Mouse (Mus musculus): ENCODE measurements around the gene Pald1. TPM values are rescaled to one million over a fixed set of nuclear protein-coding genes. Genes with fewer than 3 reads are reported as not detected.

The Pald1 gene
- total RNA-seq (2021): 10 to 100 TPM; 16.1 to 21.9 TPM

DNA sequence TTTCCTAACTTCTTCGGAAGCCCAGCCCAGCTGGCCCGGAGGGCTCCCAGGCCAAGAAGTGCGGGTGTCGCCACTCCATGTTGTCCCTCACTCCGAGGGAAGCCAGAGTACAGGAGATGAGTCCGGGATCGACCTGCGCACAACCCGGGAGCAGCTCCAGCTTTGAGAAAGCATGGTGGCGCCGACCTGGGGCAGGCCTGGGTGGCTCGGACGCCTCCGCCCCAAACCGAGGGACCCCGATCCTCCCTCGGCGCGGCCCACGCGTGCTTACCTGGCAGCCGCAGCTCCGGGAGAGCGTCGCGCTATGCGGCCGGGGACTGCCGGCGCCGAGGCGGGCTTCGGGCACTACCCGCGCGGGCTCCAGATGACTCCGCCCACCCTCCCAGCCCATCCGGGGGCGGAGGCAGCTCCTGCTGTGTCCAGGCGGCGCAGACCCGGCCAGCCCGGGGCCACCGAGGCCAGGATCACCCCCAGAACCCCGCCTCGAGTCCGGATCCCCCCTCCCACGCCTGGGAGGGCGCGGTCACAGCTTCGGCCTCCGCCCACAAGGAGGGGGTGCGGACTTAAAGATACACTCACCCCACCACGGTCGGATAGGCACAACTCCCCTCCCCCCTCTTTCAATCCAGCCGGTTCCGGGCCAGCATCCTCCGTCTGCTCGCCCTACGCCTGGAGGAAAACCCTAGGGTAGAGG is at the start of gene Pald1:
Pald1 (minus strand) TSS at position 510 of the 694 bp plus-strand sequence.
- intact Hi-C loops (cut with DNase I): loop anchor here (2.0 kb wide), 1 partner anchor 16 kb away; no protein-coding TSS in a partner anchor
- DNase-seq (ENCODE audit: low spot score): peak; percentile 85

- intact Hi-C loops (cut with DNase I): no loop called here
- no peak for DNase-seq (ENCODE audit: low spot score)
Observed at GRCm38 (mm10) chr10:61431375-61431774, 48.0 kb upstream of the Pald1 start.

DNA sequence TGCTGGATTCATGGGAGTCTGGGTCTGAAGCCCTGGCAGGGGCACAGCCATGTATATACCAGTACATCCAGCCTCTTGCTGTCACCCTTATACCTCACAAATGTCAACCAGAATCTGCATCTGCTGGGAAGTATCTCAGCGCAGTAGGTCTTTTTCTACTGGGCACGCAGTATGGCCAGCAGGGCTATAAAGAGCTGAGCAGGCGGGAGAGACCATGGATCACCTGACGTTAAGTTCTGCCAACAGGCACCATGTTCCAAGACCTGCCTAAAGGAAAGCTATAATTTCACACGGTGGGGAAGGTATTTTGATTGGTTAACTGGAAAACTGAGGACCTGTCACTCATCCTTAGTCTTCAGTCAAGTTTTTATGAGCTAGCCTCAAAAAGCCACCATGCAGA is 45.7 kb upstream of the Pald1 start:
- intact Hi-C loops (cut with DNase I): no loop called here
- no peak for DNase-seq (ENCODE audit: low spot score)

DNA sequence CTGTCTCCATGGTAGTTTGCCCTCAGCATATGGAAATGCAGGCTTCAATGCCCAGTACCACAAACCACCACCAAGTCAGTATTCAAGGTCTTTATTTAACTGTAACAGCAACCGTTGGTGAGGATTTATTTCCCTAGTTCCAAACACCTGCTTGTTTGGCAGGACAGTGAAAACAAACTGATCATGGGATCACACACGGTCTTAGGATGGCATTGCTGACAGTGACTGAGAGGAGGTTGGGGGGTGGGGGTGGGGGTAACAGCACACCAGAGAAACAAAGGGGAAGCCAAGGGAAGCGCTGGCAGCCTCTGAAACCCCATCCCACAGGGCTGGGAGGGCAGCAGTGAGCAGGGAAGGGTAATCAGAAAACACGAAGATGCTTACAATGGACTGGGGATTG is 45.1 kb upstream of the Pald1 start:
- intact Hi-C loops (cut with DNase I): no loop called here
- no peak for DNase-seq (ENCODE audit: low spot score)

GRCm38 (mm10) chr10:61427951-61428350 is 44.6 kb upstream of the Pald1 start:
- intact Hi-C loops (cut with DNase I): no loop called here
- DNase-seq (ENCODE audit: low spot score): no peak

DNA sequence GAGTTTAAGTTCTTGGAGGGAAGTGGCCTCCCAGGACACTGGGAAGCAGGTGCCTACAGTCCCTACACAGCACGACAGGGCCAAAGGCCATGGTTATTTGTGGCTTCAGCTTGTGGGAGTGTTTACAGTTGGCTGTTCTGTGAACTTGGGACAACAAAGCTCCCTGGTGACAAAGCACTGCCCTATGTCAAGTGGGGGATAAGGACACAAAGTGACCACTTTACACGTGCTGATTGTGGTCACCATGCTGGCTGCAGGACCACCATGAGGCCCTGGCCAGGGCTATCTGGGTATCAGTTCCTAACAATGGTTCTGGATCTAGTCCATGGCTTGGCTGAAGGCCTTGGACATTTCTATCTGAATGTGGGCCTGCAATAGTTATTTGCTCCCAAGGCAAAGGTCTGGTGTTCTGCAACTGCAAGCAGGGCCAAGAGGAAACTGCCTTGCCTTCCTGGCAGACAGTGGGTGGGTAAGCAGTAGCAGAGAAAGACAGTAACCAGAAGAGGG is 43.0 kb upstream of the Pald1 start:
- intact Hi-C loops (cut with DNase I): no loop called here
- peak; percentile 57 for DNase-seq (ENCODE audit: low spot score)

DNA sequence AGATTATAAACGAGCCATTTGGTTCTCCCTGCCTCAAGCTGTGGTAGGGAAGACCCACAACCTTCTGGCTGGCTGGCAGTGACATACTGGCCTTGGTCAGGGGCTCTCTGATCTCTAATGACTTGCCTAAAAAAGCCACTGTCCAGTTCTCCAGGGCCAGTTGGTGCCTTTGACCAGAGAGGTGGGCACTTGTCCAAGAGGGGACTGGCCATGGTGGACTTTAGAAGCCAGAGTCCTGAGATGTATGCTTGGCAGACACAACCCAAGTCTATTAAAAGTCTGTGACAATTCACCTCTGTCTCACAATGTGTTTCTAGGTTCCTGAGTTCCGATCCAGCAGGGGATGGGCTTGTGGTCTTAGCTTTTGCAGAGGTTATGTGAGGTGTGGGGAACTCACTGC is 41.7 kb upstream of the Pald1 start:
- no peak for DNase-seq (ENCODE audit: low spot score)
- intact Hi-C loops (cut with DNase I): no loop called here

GRCm38 (mm10) chr10:61424500-61424899 is 41.2 kb upstream of the Pald1 start:
- intact Hi-C loops (cut with DNase I): no loop called here
- DNase-seq (ENCODE audit: low spot score): no peak

DNA sequence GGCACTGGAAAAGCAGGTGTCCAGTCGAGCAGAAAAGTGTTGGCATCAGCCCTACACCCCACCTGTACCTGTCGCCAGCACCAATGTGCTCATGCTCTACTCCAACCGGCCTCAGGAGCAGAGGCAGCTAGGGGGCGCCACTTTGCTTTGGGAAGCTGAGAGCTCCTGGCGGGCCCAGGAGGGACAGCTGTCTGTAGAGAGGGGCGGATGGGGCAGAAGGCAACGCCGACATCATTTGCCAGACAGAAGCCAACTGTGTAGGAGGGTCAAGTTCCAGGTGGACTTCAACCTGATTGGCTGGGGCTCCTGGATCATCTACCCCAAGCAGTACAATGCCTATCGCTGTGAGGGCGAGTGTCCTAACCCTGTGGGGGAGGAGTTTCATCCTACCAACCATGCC is 40.0 kb upstream of the Pald1 start:
- intact Hi-C loops (cut with DNase I): no loop called here
- no peak for DNase-seq (ENCODE audit: low spot score)

DNA sequence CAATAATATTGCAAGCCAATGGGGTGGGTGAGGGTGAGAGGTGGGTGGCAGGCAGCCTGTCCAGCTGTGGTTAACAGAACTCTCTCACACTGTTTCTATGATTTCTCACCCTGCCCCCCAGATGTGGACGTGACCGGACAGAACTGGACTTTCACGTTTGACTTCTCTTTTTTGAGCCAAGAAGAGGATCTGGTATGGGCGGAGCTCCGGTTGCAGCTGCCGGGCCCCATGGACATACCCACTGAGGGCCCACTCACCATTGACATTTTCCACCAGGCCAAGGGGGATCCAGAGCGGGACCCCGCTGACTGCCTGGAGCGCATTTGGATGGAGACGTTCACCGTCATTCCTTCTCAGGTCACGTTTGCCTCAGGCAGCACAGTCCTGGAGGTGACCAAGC is 39.5 kb upstream of the Pald1 start:
- intact Hi-C loops (cut with DNase I): no loop called here
- no peak for DNase-seq (ENCODE audit: low spot score)

- intact Hi-C loops (cut with DNase I): no loop called here
- no peak for DNase-seq (ENCODE audit: low spot score)
Observed at GRCm38 (mm10) chr10:61420011-61420410, 36.7 kb upstream of the Pald1 start.

GRCm38 (mm10) chr10:61419146-61419545 is 35.8 kb upstream of the Pald1 start:
- intact Hi-C loops (cut with DNase I): loop anchor here (5.0 kb wide), 1 partner anchor 33 kb away; the partner anchor contains the start of gene Eif4ebp2

DNA sequence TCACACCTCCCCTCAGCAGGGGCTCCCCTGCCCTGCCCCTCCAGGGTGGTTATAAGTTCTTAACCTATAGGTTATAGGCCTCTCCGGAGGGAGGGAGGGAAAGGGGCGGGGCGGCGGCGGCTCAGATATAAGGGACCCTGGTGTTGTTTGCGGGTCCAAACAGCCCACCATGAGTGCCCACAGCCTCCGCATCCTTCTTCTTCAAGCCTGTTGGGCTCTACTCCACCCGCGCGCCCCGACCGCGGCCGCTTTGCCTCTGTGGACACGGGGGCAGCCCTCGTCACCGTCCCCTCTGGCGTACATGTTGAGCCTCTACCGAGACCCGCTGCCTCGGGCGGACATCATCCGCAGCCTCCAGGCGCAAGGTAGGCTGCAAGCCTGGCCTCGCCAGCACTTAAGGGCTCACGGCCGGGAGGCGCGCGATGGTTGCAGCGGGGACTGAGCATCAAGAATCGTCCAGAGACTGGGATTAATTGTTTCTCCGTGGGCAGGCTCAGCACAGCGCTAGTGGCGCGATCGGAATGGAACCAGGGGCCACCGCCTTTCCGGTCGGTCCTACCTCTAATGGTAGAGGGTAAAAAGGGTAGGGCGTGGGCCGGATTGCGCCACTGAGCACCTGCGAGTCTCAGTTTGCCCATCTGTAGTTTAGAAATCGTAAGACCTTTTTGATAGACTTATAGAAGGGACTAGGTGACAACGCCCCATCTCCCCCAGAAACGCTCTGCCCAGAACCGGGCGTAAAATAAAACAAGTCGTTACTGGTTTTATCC is 35.0 kb upstream of the Pald1 start:
- no peak for DNase-seq (ENCODE audit: low spot score)
- intact Hi-C loops (cut with DNase I): loop anchor here (5.0 kb wide), 1 partner anchor 34 kb away; the partner anchor contains the start of gene Eif4ebp2

More at GRCm38 (mm10) chr10:61419146-61419545, 35.8 kb upstream of the Pald1 start:
- DNase-seq (ENCODE audit: low spot score): no peak

GRCm38 (mm10) chr10:61417672-61418071 is 34.3 kb upstream of the Pald1 start, which contains the start of gene Nodal:
Gene Nodal, plus strand, starts transcription at chr10:61417972.
- intact Hi-C loops (cut with DNase I): loop anchor here (5.0 kb wide), 1 partner anchor 35 kb away; the partner anchor contains the start of gene Eif4ebp2
- DNase-seq (ENCODE audit: low spot score): no peak

DNA sequence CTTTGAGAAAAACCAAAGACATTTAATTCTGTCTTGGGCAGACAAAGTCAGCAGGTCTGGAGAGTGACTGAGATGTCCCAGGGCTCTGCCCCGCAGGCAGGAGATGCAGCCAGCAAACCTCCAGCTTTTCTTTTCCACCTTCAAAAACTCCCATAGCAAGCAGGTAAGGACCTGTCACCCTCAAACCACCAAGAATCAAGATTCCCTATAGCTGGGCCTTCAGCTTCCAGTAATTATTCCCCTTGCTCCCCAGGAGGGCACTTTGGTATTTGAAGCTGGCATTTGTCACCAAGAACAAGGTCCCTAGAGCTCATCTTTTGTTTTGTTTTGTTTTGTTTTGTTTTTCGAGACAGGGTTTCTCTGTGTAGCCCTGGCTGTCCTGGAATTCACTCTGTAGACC is 33.7 kb upstream of the Pald1 start:
- intact Hi-C loops (cut with DNase I): loop anchor here (5.0 kb wide), 1 partner anchor 35 kb away; the partner anchor contains the start of gene Eif4ebp2
- DNase-seq (ENCODE audit: low spot score): no peak

DNA sequence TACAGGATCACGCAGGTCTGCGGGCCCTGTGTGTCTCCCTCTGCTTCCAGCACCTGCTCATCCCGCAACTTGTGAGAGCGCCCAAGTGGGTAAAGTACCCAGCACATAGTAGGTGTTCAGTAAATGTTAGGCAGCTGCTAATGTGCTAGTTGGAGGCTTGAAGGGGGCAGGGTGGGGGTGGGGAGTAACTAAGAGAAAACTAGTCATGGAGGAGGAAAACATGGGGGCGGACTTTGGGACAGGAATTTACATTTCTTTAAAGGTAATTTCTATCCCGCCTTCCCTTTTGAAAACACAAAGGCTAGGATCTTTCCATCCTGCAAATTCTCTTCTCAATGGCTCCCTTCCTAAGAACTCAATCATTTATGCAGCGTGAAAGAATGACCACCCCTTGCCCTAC is 33.2 kb upstream of the Pald1 start:
- no peak for DNase-seq (ENCODE audit: low spot score)
- intact Hi-C loops (cut with DNase I): loop anchor here (5.0 kb wide), 1 partner anchor 36 kb away; the partner anchor contains the start of gene Eif4ebp2

GRCm38 (mm10) chr10:61415890-61416289 is 32.6 kb upstream of the Pald1 start:
- no peak for DNase-seq (ENCODE audit: low spot score)
- intact Hi-C loops (cut with DNase I): loop anchor here (5.0 kb wide), 1 partner anchor 36 kb away; the partner anchor contains the start of gene Eif4ebp2

DNA sequence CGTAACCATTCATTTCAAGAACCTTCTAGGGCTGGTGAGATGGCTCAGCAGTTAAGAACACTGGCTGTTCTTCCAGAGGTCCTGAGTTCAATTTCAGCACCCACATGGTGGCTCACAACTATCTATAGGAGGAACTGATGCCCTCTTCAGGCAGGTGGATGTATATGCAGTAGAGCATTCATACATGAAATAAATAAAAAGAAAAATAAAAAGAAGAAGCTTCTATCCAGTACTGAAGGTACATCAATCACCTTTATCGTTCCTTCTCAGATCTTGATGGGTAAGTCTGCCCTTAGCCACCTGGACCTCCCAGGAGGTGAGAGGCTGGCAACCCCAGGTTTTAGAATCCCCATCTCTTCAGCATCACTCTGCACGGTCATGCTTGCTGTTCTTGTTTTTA is 31.9 kb upstream of the Pald1 start:
- DNase-seq (ENCODE audit: low spot score): no peak
- intact Hi-C loops (cut with DNase I): loop anchor here (5.0 kb wide), 1 partner anchor 37 kb away; the partner anchor contains the start of gene Eif4ebp2

- no peak for DNase-seq (ENCODE audit: low spot score)
- intact Hi-C loops (cut with DNase I): no loop called here
Observed at GRCm38 (mm10) chr10:61412910-61413625, 29.7 kb upstream of the Pald1 start.

DNA sequence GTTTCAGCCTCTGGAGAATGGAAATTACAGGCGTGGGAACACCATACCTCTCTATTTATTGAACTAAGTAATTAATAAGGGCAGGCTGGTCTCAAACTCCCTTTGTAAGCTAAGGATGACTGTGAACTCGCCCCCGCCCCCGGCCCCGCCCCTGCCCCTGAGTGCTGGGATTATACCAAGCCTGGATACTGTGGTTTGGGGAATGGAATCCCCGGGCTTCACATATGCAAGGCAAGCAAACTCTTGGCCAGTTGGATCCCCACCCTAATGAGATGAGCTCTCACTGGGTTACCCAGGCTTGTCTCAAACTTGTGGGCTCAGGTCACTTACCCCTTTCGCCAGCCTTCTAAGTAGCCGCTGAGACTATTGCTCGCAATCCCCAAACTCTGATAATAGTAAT is 26.9 kb upstream of the Pald1 start:
- DNase-seq (ENCODE audit: low spot score): no peak
- intact Hi-C loops (cut with DNase I): no loop called here
